Mouse (Mus musculus) ES-E14 (cell line): ENCODE measurements around the gene Fbxo7. TPM values are rescaled to one million over a fixed set of nuclear protein-coding genes. Genes with fewer than 3 reads are reported as not detected.

Experiments used
- DNase-seq: peaks from one replicate; pipeline ENCODE4 v3.0.0-alpha.2; 2013; ENCODE audit warnings: low read depth, low spot score
- H3K27ac ChIP-seq: 2 replicates; pipeline ENCODE4 v1.5.1; 2012; ENCODE audit warnings: low read depth, mild to moderate bottlenecking, low read length, moderate library complexity, mixed read lengths; ENCODE audit not compliant: poor library complexity, insufficient read depth, severe bottlenecking
- H3K36me3 ChIP-seq: 2 replicates; pipeline ENCODE4 v1.6.1; 2012; ENCODE audit warnings: mild to moderate bottlenecking, low read length, moderate library complexity, mixed read lengths; ENCODE audit not compliant: control insufficient read depth, poor library complexity, insufficient read depth, severe bottlenecking
- H3K4me1 ChIP-seq, 2 experiments: fragments of 150-350 bp in 1 of 2; sonication (generic) in 1 of 2; 2 replicates each; pipeline ENCODE4 v1.6.1; 2012; ENCODE audit warnings: low read length in 2 of 2, mild to moderate bottlenecking in 1 of 2, mixed read lengths in 1 of 2; ENCODE audit not compliant: control insufficient read depth in 2 of 2, insufficient read depth in 2 of 2, poor library complexity in 1 of 2
- H3K4me3 ChIP-seq, 2 experiments: fragments of 150-350 bp in 1 of 2; sonication (generic) in 1 of 2; 2 replicates each; pipeline ENCODE4 v1.5.1; 2012; ENCODE audit warnings: low read length in 2 of 2, low read depth in 1 of 2, mild to moderate bottlenecking in 1 of 2, mixed read lengths in 1 of 2; ENCODE audit not compliant: insufficient read depth in 1 of 2, poor library complexity in 1 of 2, severe bottlenecking in 1 of 2
- H3K9ac ChIP-seq: 2 replicates; pipeline ENCODE4 v1.6.1; 2012; ENCODE audit warnings: low read depth, mild to moderate bottlenecking, low read length, mixed read lengths; ENCODE audit not compliant: poor library complexity, insufficient read depth, severe bottlenecking
- H3K9me3 ChIP-seq: fragments of 150-350 bp; sonication (generic); 2 replicates; pipeline ENCODE4 v1.6.1; 2012; ENCODE audit warnings: low read depth, mild to moderate bottlenecking, low read length; ENCODE audit not compliant: control insufficient read depth, insufficient read depth
- CHD2 ChIP-seq: IDR thresholded peaks from 2 replicates; pipeline ENCODE4 v1.6.1; 2014; ENCODE audit warnings: mild to moderate bottlenecking, low read depth, low read length, inconsistent platforms
- HCFC1 ChIP-seq: IDR thresholded peaks from 2 replicates; pipeline ENCODE4 v1.6.1; 2012; ENCODE audit warnings: low read length, inconsistent platforms, borderline replicate concordance; ENCODE audit not compliant: insufficient read depth
- MAFK ChIP-seq: IDR thresholded peaks from 2 replicates; pipeline ENCODE4 v1.6.1; 2014; ENCODE audit warnings: mild to moderate bottlenecking, low read depth, low read length, inconsistent platforms; ENCODE audit not compliant: insufficient read depth
- ZC3H11A ChIP-seq: IDR thresholded peaks from 2 replicates; pipeline ENCODE4 v1.6.1; 2012; ENCODE audit warnings: low read depth, mild to moderate bottlenecking, inconsistent platforms, low read length, borderline replicate concordance
- ZNF384 ChIP-seq: IDR thresholded peaks from 2 replicates; pipeline ENCODE4 v1.6.1; 2012; ENCODE audit warnings: low read depth, low read length, inconsistent platforms
- in situ Hi-C, 2 experiments: fragments of 600-800 bp; cut with MboI; formaldehyde crosslinking; loops; one replicate each; pipeline ENCODE4 v1.15.1; 2025; ENCODE audit warnings: low sequenced_read_pairs in 2 of 2, inconsistent platforms in 1 of 2; ENCODE audit not compliant: unreplicated experiment in 2 of 2
- total RNA-seq: library from RNA; depleted of rRNA; stranded (reverse); fragments of 300-350 nt; gene quantifications from 2 replicates; pipeline ENCODE4 v1.2.3, GENCODE M21; 2012; rRNA removed

The Fbxo7 gene
- total RNA-seq, 1 experiment, result 16.3 TPM

DNA sequence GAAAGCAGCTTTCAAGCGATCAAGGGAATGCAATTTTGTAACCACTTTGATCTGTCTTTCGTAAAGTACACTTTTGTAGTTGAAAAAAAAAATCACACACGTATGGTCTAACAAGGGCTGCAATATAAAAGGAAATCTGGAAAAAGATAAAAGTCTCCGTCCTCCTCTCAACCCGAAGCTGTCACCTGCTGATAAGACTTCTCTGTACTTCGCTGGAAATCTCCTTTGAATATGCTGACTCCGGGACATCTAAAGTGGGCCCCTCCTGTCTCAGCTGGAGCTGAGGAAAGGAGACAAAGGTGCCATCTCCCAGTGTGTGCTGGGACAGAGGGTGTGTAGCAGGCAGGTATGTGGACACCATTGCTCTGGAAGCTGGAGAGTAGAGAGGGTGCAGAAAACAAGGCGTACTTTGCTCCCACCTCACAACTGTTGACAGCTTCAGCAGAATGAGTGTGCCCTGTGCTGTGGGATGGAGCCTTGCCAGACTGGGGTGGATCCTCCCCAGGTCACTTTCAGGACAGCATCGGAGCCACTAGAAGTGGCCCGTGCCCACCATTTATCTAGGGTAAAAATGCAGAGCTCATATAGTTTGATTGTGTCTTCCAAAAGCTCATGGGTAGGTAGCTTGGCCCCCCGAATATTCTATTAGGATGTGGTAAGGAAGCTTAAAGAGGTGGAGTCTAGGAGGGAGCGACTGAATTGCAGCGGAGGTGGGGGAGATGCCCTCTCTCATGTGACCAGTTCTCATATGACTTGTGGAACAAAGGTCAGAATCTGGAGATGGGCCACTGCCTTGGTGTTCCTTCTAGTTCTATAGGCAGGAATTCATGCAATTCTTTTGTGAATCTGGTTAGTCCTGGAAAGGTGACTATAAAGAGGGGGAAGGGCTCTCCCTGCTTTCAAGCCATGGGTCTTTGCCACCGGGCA is 71.6 kb downstream of the Fbxo7 start:
- Histone ChIP-seq H3K4me1 (no peaks in the 10 kb centered on the region; a peak in 1 of 4 replicates), H3K27ac (no peak overlapping the region), H3K4me3 (no peak overlapping the region), H3K9ac (no peak overlapping the region), H3K36me3 (no peaks in the 10 kb centered on the region), H3K9me3 (no peaks in the 10 kb centered on the region)
- DNase-seq, result no peak
- in situ Hi-C loops, result no loop called here
- TF ChIP-seq MAFK, result no peak
- TF ChIP-seq HCFC1, result no peak
- TF ChIP-seq CHD2, result no peak
- no peak for TF ChIP-seq ZC3H11A
- TF ChIP-seq ZNF384, result no peak

DNA sequence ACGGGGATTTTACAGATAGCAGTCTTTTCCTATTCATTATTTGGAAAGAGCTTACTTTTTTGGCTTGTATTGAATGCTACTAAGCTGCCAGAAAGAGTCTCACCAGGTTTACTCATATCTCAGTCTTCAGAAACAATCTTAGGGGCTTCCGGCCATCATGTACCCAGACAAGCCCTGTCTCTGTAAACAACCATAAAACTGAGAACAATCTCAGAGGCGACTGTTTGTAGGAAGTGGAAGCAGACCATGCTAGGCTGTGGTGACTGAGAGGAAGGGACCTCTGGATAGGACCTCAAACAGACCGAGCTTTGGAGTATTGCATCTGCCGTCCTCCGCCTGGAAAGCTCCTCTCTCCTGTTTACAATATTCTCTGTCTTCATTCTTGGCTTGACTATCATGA is 76.6 kb downstream of the Fbxo7 start:
- no peaks in the 10 kb centered on the region for H3K9me3 ChIP-seq
- in situ Hi-C loops, result no loop called here
- H3K9ac ChIP-seq, result no peak overlapping the region
- TF ChIP-seq ZNF384 (no peak), ZC3H11A (no peak), MAFK (no peak), HCFC1 (no peak), CHD2 (no peak)
- no peaks in the 10 kb centered on the region for H3K4me1 ChIP-seq
- H3K27ac ChIP-seq, result no peak overlapping the region
- no peak for DNase-seq
- H3K36me3 ChIP-seq, result no peaks in the 10 kb centered on the region
- H3K4me3 ChIP-seq, result no peak overlapping the region

DNA sequence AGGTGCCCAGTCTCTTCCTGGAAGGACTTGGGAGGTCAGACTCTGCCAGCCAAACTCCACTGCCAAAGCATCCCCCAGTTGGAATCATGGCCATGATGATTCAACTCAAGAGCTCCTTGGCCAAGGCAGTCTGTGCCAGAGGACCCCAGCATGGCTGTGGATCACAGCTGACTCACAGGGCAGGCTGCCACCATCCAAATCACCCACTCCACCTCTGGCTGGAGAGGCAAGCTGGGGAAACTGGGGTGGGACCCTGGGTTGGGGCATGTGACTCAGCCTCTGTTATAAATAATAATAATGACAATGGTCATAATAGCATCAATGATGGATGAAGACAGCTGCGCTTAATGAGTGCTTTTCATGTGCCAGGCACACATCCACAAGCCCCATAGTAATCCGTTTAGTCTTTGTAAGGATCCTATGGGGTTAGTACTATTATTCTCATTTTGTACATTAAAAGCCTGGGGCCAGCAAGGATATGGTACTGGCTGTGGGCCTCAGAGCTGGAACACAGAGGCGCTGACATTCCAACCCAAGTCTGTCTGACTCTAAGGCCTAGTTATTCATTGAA is 78.6 kb downstream of the Fbxo7 start:
- TF ChIP-seq CHD2 (no peak), ZNF384 (no peak)
- in situ Hi-C loops, result no loop called here
- no peaks in the 10 kb centered on the region for H3K36me3 ChIP-seq
- no peak overlapping the region for H3K9ac ChIP-seq
- H3K27ac ChIP-seq, result no peak overlapping the region
- DNase-seq, result no peak
- H3K9me3 ChIP-seq, result no peaks in the 10 kb centered on the region
- H3K4me3 ChIP-seq, result no peak overlapping the region
- H3K4me1 ChIP-seq, result no peaks in the 10 kb centered on the region

Other genes starting within 250 kb of the Fbxo7 start
- gene Pwp1, start 192.5 kb upstream of the Fbxo7 start, total RNA-seq, result 58.4 and 71.9 TPM in 2 replicates
- 35.6 and 36.2 TPM in 2 replicates for gene Prdm4, start 104.8 kb upstream of the Fbxo7 start, total RNA-seq
- 0.48 and 0.54 TPM in 2 replicates for gene Ascl4, start 94.3 kb upstream of the Fbxo7 start, total RNA-seq
- gene Rtcb, start 64.1 kb upstream of the Fbxo7 start, total RNA-seq, result 97.3 and 139 TPM in 2 replicates
- not detected in 2 replicates for gene Bpifc, start 10.1 kb upstream of the Fbxo7 start, total RNA-seq